18 mouse cellular contexts compared by ENCODE assay signal in the genomic region with DNA sequence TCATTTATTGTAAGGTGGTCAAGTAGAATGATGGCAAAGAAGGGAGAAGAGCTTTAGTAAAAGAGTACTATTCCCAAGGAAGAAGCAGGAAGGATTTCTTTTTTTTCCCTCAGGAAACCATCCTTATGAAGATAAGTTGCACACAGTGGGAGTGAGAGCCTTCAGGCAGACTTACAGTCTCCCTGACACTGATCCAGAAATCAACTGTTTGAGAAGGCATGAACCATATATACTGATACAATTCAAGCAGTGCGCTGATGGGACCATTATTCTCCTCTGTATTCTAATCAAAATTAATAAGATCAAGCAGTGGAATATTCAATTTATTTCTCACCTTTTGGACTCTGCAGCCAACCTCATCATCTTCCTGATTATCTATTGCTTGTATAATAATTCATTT.
"Had no signal": no experiment of that assay in that cellular context is flagged by ENCODE, and none has a peak within 500 bp of the region (broad histone marks: within the 10 kb centered on the region; RNA-seq: fewer than 3 reads in every experiment).

No protein-coding gene starts in this region.

- H3K4me1 ChIP-seq: liver, embryonic 13.5 days; liver, embryonic 15.5 days; lung, embryonic 15.5 days; megakaryocyte, embryonic 14.5 days; stomach, embryonic 15.5 days had no signal

- H3K9ac ChIP-seq: liver, embryonic 13.5 days; liver, embryonic 15.5 days; liver, postnatal 0 days; lung, embryonic 15.5 days; neural tube, embryonic 13.5 days; stomach, embryonic 15.5 days had no signal

- ATAC-seq: liver, postnatal 0 days; lung, postnatal 0 days had no signal

- H3K27me3 ChIP-seq: liver, embryonic 13.5 days; liver, embryonic 15.5 days; lung, embryonic 15.5 days; megakaryocyte, embryonic 14.5 days; neural tube, embryonic 13.5 days; stomach, embryonic 15.5 days had no signal

- H3K4me2 ChIP-seq: liver, embryonic 13.5 days; liver, embryonic 15.5 days; lung, embryonic 15.5 days; midbrain, embryonic 11.5 days; neural tube, embryonic 13.5 days; stomach, embryonic 15.5 days had no signal

- H3K36me3 ChIP-seq: liver, embryonic 13.5 days; liver, embryonic 15.5 days; lung, embryonic 15.5 days; neural tube, embryonic 13.5 days; stomach, embryonic 15.5 days had no signal

- DNase-seq: liver, embryonic 13.5 days; liver, postnatal 0 days; lung, adult 2 months; lung, postnatal 14 days; lung, postnatal 36 days; right cerebral cortex, postnatal 14 days; thymus, adult 2 months; thymus, postnatal 25 days; thymus, postnatal 4 days had no signal

- H3K4me3 ChIP-seq: liver, embryonic 13.5 days; liver, embryonic 15.5 days; lung, embryonic 15.5 days; megakaryocyte, embryonic 14.5 days; neural tube, embryonic 13.5 days; stomach, embryonic 15.5 days had no signal

- H3K27ac ChIP-seq: liver, embryonic 13.5 days; liver, embryonic 15.5 days; lung, embryonic 15.5 days; macrophage; neural tube, embryonic 13.5 days; stomach, embryonic 15.5 days; stomach, postnatal 0 days had no signal

- H3K9me3 ChIP-seq: liver, embryonic 13.5 days; liver, embryonic 15.5 days; lung, embryonic 15.5 days; megakaryocyte, embryonic 14.5 days; stomach, embryonic 15.5 days had no signal
